Mouse (Mus musculus) embryonic facial prominence, embryonic 12.5 days (tissue): ENCODE results near the gene Hoxc6. TPM values are rescaled to one million over a fixed set of nuclear protein-coding genes. Genes with fewer than 3 reads are reported as not detected.
A peak's percentile ranks its signal among the peaks of the same experiment; 100 is the strongest.

ENCODE experiments used
- ATAC-seq: fragments of 200-750 bp; cut with Nextera tagmentation; 2 replicates; pipeline ENCODE4 v1.8.0; 2017; ENCODE audit not compliant: insufficient number of reproducible peaks, insufficient read depth, low FRiP score, low TSS enrichment
- H3K27ac ChIP-seq: fragments of 300-500 bp; sonication (generic); 2 replicates; pipeline ENCODE4 v1.5.1; 2016; ENCODE audit warnings: mild to moderate bottlenecking
- H3K27me3 ChIP-seq: fragments of 300-500 bp; sonication (generic); 2 replicates; pipeline ENCODE4 v1.6.1; 2016; ENCODE audit warnings: mild to moderate bottlenecking, moderate library complexity
- H3K36me3 ChIP-seq: fragments of 300-500 bp; sonication (generic); 2 replicates; pipeline ENCODE4 v1.6.1; 2016; ENCODE audit warnings: mild to moderate bottlenecking
- H3K4me1 ChIP-seq: fragments of 300-500 bp; sonication (generic); 2 replicates; pipeline ENCODE4 v1.6.1; 2016
- H3K4me2 ChIP-seq: fragments of 300-500 bp; sonication (generic); replicated peaks from 2 replicates; pipeline ENCODE4 v1.6.1; 2016; ENCODE audit warnings: mild to moderate bottlenecking, moderate library complexity
- H3K4me3 ChIP-seq: fragments of 300-500 bp; sonication (generic); 2 replicates; pipeline ENCODE4 v1.5.1; 2016; ENCODE audit warnings: mild to moderate bottlenecking
- H3K9ac ChIP-seq: fragments of 300-500 bp; sonication (generic); 2 replicates; pipeline ENCODE4 v1.6.1; 2016; ENCODE audit warnings: mild to moderate bottlenecking, moderate library complexity
- H3K9me3 ChIP-seq: fragments of 300-500 bp; sonication (generic); 2 replicates; pipeline ENCODE4 v1.6.1; 2016; ENCODE audit warnings: mild to moderate bottlenecking, moderate library complexity
- whole genome bisulfite sequencing: fragments of 180-500 bp; shearing (Covaris S2); methylation state at CpG from one replicate; pipeline ENCODE4 v1.1.7; 2016; 5-methylcytosine and 5-hydroxymethylcytosine counted together
- polyA plus RNA-seq: library from polyadenylated mRNA; unstranded; fragments of >200 nt; fragmentation: Nextera tagmentation; extraction: Ambion mirVana; gene quantifications from 2 replicates; pipeline ENCODE4 v1.2.1, GENCODE M21; 2016

The Hoxc6 gene
- polyA plus RNA-seq, 1 experiment from 2014 or later, result not detected

GRCm38 (mm10) chr15:103020899-103021418, 22.9 kb downstream of the Hoxc6 start:
- Histone ChIP-seq H3K4me3 (no peak overlapping the region), H3K9ac (no peak overlapping the region), H3K9me3 (no peaks in the 10 kb centered on the region), H3K27me3 (peaks cover 98% of the 10 kb centered on the region), H3K27ac (no peak overlapping the region), H3K4me2 (no peak overlapping the region), H3K36me3 (no peaks in the 10 kb centered on the region), H3K4me1 (no peaks in the 10 kb centered on the region)
- ATAC-seq, result no peak
- WGBS, result 0% methylated on average over 8 of the region's 8 CpGs

- Histone ChIP-seq H3K27ac (no peak overlapping the region), H3K9ac (no peak overlapping the region), H3K4me3 (no peak overlapping the region), H3K4me2 (no peak overlapping the region), H3K27me3 (peaks cover 98% of the 10 kb centered on the region), H3K36me3 (no peaks in the 10 kb centered on the region), H3K9me3 (no peaks in the 10 kb centered on the region), H3K4me1 (no peaks in the 10 kb centered on the region)
- ATAC-seq, result no peak
- 7% methylated on average over 8 of the region's 8 CpGs for WGBS
These were observed 23.5 kb downstream of the Hoxc6 start for GRCm38 (mm10) chr15:103021544-103021943.

GRCm38 (mm10) chr15:103024131-103024530, 26.1 kb downstream of the Hoxc6 start:
- no peaks in the 10 kb centered on the region for H3K4me1 ChIP-seq
- no peak for ATAC-seq
- H3K27me3 ChIP-seq, result peaks cover 98% of the 10 kb centered on the region
- H3K4me2 ChIP-seq, result no peak overlapping the region
- H3K36me3 ChIP-seq, result no peaks in the 10 kb centered on the region
- no peaks in the 10 kb centered on the region for H3K9me3 ChIP-seq
- no peak overlapping the region for H3K4me3 ChIP-seq
- H3K27ac ChIP-seq, result no peak overlapping the region
- H3K9ac ChIP-seq, result no peak overlapping the region
- 2% methylated on average over 2 of the region's 2 CpGs for WGBS

- Histone ChIP-seq H3K9ac (no peak overlapping the region), H3K27me3 (peaks cover 98% of the 10 kb centered on the region), H3K4me1 (no peaks in the 10 kb centered on the region), H3K36me3 (no peaks in the 10 kb centered on the region), H3K27ac (no peak overlapping the region), H3K9me3 (no peaks in the 10 kb centered on the region), H3K4me3 (no peak overlapping the region), H3K4me2 (no peak overlapping the region)
- under 1% methylated on average over 43 of the region's 43 CpGs for whole genome bisulfite sequencing
- ATAC-seq, result no peak
These were observed 29.5 kb downstream of the Hoxc6 start for GRCm38 (mm10) chr15:103027266-103028235.

DNA sequence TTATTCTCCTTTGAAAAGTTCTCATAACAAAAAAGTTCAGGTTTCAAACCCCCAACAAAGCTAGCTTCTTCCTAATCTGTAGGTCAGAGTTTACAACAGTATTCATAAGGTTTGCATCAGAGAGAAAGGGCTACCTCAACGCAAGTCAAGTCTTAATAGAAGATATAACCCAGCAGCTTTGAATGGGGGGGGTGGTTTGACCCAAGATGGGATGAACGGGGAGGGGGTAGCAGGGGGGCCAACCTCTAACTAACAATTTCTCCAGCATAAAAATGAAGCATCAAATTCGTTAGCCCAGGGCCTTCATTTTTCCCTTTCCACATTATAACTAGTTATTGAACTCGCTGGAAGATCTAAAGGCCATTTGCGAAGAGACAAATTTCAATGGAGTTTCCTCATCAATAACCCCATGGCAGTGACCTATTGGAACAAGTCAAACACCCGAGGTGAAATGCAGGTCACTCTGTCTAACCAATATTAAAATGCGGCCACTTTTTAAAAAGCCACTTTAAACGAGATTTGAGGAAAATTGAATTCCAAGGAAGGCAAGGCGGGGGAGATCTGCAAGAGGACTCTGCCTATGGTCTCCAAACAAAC, 31.0 kb downstream of the Hoxc6 start:
- Histone ChIP-seq H3K4me2 (no peak overlapping the region), H3K9me3 (no peaks in the 10 kb centered on the region), H3K9ac (no peak overlapping the region), H3K4me3 (no peak overlapping the region), H3K4me1 (no peaks in the 10 kb centered on the region), H3K27me3 (peaks cover 98% of the 10 kb centered on the region), H3K27ac (no peak overlapping the region), H3K36me3 (no peaks in the 10 kb centered on the region)
- no peak for ATAC-seq
- WGBS, result 10% methylated on average over 9 of the region's 9 CpGs

DNA sequence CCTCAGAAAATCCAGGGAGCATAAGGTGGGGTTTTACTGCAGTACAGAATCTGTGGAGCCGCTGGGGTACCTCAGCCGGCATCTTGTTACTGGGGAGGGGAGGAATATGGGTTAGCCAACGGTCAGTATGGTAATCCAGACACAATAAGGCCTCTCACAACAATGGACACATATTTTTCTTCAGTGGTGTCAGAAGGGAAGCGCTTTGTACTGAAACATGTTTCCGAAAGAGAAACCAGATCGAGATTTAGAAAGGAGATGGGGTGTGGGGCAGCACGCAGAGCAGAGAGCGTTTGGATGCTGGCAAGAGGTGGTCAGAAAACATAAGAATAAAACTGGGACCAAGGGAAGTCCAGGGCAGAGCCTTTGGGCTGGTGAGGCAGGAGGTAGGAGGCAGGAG, 32.1 kb downstream of the Hoxc6 start:
- no peaks in the 10 kb centered on the region for H3K36me3 ChIP-seq
- peaks cover 98% of the 10 kb centered on the region for H3K27me3 ChIP-seq
- 3% methylated on average over 8 of the region's 8 CpGs for WGBS
- H3K27ac ChIP-seq, result no peak overlapping the region
- no peak overlapping the region for H3K4me3 ChIP-seq
- no peak overlapping the region for H3K4me2 ChIP-seq
- no peak overlapping the region for H3K9ac ChIP-seq
- no peaks in the 10 kb centered on the region for H3K9me3 ChIP-seq
- no peak for ATAC-seq
- H3K4me1 ChIP-seq, result no peaks in the 10 kb centered on the region

DNA sequence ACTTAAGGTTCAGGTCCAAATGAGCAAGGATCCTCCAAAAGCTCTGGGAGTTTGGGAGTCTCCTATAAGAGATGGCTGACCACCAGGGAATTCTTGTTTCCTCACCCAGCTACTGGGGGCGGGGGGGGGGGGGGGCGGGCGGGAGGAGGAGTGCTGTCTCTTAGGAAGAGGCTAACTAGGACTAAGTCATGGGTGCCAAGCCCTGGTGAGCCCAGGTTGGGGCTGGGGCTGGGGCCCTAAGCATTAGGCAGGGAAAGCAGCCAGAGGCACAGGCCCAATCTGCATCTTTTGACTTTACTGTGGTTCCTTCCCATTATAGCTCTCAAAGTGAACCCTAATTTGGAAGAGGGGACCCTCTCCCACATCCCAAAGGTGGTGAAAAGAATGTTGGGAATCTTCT, 34.1 kb downstream of the Hoxc6 start:
- Histone ChIP-seq H3K27ac (no peak overlapping the region), H3K9ac (no peak overlapping the region)
- no CpG with 5 or more reads among the region's 3 CpGs for WGBS

GRCm38 (mm10) chr15:103032646-103033575, 34.9 kb downstream of the Hoxc6 start:
- no peak overlapping the region for H3K27ac ChIP-seq
- no peaks in the 10 kb centered on the region for H3K4me1 ChIP-seq
- H3K27me3 ChIP-seq, result peaks cover 99% of the 10 kb centered on the region
- ATAC-seq, result no peak
- no peaks in the 10 kb centered on the region for H3K9me3 ChIP-seq
- H3K9ac ChIP-seq, result no peak overlapping the region
- H3K36me3 ChIP-seq, result no peaks in the 10 kb centered on the region
- WGBS, result 2% methylated on average over 26 of the region's 26 CpGs
- no peak overlapping the region for H3K4me3 ChIP-seq
- H3K4me2 ChIP-seq, result no peak overlapping the region

More for the DNA sequence above, 34.1 kb downstream of the Hoxc6 start:
- no peak for ATAC-seq
- no peaks in the 10 kb centered on the region for H3K36me3 ChIP-seq
- peaks cover 99% of the 10 kb centered on the region for H3K27me3 ChIP-seq
- no peaks in the 10 kb centered on the region for H3K9me3 ChIP-seq
- no peak overlapping the region for H3K4me3 ChIP-seq
- no peak overlapping the region for H3K4me2 ChIP-seq
- no peaks in the 10 kb centered on the region for H3K4me1 ChIP-seq

DNA sequence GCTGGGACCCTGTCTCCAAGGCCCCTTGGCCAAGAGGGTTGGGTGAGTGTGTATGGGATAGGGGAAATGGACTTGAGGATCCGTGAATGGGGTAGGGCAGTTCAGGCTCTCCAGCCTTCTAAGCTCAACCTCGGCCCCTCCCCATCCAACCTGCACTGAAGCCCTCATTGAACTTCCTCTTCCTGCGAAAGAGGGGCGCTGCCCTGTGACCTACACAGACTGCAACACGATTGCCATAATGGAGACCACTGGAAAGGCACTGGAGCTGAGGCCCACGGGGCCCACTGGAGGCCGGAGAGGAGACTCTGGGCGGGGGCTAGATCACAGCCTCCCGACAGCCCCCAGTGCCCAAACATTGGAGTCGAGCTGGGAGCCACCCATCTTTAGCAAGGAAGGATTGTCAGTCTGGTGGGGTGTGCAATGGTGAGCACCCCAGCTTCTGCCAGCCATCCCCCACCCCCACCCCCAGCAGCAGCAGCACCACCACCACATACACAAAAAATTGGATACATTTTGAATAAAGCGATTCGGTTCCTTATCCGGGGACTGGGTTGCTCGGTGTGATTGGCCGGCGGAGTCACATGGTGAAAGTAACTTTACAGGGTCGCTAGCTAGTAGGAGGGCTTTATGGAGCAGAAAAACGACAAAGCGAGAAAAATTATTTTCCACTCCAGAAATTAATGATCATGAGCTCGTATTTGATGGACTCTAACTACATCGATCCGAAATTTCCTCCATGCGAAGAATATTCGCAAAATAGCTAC, 36.2 kb downstream of the Hoxc6 start:
- Histone ChIP-seq H3K27me3 (peaks cover 99% of the 10 kb centered on the region), H3K4me2 (peak overlapping the region; percentile 25; the same call in 1 of the 2 replicates), H3K36me3 (no peaks in the 10 kb centered on the region), H3K4me3 (peak overlapping the region; percentile 10; the same call in 1 of the 2 replicates), H3K27ac (no peak overlapping the region), H3K9ac (no peak overlapping the region), H3K9me3 (no peaks in the 10 kb centered on the region), H3K4me1 (no peaks in the 10 kb centered on the region)
- WGBS, result 1% methylated on average over 24 of the region's 24 CpGs
- ATAC-seq, result no peak

DNA sequence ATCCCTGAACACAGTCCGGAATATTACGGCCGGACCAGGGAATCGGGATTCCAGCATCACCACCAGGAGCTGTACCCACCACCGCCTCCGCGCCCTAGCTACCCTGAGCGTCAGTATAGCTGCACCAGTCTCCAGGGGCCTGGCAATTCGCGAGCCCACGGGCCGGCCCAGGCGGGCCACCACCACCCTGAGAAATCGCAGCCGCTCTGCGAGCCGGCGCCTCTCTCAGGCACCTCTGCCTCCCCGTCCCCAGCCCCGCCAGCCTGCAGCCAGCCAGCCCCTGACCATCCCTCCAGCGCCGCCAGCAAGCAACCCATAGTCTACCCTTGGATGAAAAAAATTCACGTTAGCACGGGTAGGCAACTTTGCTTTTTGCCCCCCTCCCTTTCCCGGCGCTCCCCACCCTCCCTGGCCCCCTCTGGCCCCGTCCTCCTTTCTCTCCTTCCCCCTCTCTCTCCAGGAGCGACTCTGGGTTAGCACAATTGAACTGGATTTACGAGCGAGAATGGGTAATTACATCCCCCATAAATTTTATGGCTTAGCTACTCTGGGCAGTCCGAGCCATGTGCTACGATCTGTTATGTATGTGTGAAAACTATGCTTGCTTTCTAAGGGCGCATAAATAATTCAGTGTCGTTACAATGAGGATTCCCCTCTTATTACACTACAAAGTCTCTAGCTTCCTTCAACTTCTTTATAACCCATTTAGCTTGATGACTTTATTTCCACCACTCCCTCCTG, 36.9 kb downstream of the Hoxc6 start:
- Histone ChIP-seq H3K36me3 (no peaks in the 10 kb centered on the region), H3K4me1 (no peaks in the 10 kb centered on the region), H3K4me2 (peak overlapping the region; percentile 25; the same call in 1 of the 2 replicates), H3K9ac (no peak overlapping the region), H3K27ac (no peak overlapping the region), H3K27me3 (peaks cover 99% of the 10 kb centered on the region), H3K4me3 (peak overlapping the region; percentile 10; the same call in 1 of the 2 replicates), H3K9me3 (no peaks in the 10 kb centered on the region)
- WGBS, result 1% methylated on average over 34 of the region's 34 CpGs
- no peak for ATAC-seq
